Mouse (Mus musculus) kidney, adult 11 months (tissue): Measurements from ENCODE around the gene Zbtb4.

Source experiments
- DNase-seq: peaks from one replicate; pipeline ENCODE4 v3.0.0; 2022

Gene Zbtb4

DNA sequence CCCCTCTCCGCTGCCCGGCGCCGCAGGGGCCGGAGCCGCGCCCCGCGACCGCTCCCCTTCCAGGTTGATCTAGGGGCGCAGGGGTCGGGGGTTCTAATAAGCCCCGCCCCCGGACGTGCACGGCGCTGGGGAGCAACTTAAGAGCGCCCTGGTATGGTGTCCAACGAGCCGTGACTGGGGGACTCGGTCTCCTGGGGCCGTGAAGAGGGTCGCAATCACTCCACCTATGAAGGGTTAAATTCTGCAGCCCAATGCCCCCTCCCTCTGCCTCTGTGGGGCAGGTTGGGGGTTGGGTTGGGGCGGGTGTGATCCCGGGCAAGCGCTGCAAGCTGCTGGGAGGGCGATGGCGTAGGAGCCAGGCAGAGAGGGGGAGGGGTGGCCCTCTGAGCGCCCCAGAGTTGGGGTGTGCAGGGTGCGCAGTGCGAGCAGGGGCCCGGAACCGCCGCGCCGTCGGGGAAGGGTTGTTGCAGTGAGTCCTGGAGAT is 456 bp downstream of the Zbtb4 start:
- peak; percentile 64 for DNase-seq

DNA sequence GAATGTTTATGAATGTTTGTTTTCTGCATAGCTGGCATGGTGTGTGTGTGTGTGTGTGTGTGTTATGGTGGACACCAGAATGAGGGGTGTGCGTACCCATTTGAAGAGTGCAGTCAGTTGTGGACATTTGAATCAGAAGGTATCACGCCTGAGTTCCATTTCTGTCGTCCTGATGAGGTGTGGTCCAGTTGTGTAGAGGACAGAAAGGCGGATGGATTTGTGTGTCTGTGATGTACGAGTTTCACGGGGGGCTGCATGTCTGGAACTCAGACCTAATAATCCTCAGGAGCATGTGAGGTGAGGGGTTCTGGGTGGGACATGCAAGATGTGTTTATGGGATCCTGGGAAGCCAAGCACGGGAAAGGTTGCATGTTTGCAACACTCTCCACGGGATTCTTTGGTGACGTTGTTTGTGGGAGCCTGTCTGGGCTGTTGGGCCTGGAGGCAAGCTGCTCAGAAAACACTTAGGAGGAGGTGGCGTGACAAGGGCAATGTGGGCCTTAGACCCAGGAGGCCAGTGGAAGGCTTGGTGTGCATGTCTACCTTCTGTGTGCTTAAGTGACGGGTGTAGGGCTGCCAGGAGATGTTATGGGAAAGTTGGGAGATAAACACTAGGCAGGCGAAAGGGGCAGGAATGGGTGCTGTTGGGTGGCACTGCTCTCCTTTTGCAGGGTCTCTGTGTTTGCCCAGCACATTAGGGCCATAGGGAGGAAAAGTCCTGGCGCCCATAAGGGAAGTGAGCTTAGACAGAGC is 1.3 kb downstream of the Zbtb4 start:
- peak; percentile 24 for DNase-seq

GRCm38 (mm10) chr11:69767625-69767909 is 1.9 kb downstream of the Zbtb4 start:
- DNase-seq: no peak

- DNase-seq: no peak
These were observed 9.2 kb downstream of the Zbtb4 start for GRCm38 (mm10) chr11:69774961-69775360.

DNA sequence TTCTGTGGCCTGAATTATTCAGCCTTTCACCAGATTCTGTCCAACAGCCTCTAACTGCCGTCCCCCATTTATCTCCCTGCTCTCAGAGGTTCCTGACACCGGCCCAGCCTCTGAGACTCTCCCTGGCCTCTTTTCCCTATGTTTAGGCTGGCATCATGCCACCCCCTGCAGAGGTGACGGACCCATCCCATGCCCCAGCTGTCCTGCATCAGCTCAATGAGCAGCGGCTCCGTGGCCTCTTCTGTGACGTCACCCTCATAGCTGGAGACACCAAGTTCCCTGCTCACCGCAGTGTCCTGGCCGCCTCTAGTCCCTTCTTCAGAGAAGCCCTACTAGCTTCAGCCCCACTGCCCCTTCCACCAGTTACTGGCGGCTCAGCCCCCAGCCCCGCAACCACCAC is 10.0 kb downstream of the Zbtb4 start:
- no peak for DNase-seq

- no peak for DNase-seq
These were observed 10.8 kb downstream of the Zbtb4 start for GRCm38 (mm10) chr11:69776488-69776887.

DNA sequence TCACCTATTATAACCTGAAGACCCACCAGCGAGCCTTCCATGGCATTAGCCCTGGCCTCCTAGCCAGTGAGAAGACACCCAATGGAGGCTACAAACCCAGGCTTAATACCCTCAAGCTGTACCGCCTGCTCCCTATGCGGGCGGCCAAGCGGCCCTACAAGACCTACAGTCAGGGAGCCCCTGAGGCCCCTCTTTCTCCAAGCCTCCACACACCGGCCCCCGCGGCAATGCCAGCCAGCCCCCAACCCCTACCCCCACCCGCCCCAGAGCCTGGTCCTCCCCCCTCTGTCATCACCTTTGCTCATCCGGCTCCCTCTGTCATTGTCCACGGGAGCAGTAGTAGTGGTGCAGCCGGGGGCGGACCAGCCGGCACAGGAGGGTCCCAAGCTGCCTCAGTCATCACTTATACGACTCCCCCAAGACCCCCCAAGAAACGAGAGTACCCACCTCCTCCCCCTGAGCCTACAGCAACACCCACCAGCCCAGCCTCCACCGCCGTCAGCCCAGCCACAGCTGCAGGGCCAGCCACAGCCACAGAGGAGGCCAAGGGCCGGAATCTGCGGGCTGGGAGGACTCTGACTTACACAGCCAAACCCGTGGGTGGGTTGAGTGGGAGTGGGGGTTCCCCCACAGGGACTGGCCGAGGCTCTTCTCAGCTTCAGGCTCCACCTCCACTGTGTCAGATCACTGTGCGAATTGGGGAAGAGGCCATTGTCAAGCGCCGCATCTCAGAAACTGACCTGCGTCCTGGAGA is 12.0 kb downstream of the Zbtb4 start:
- no peak for DNase-seq

GRCm38 (mm10) chr11:69778258-69778982 is 12.7 kb downstream of the Zbtb4 start:
- DNase-seq: no peak

DNA sequence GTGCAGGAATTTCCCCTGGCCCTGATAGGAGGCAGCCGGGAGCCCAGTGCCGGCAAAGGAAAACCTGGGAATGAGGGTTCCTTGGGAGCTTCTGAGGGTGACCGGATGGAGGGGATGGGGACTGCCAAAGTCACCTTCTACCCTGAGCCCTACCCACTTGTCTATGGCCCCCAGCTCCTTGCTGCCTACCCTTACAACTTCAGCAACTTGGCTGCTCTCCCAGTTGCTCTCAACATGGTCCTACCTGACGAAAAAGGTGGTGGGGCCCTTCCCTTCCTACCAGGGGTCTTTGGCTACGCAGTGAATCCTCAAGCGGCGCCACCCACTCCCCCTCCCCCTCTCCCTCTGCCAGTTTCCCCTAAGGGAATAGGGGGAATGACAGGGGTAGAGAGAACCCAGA is 13.3 kb downstream of the Zbtb4 start:
- no peak for DNase-seq

- DNase-seq: no peak
These were observed 16.1 kb downstream of the Zbtb4 start for GRCm38 (mm10) chr11:69781828-69782227.

DNA sequence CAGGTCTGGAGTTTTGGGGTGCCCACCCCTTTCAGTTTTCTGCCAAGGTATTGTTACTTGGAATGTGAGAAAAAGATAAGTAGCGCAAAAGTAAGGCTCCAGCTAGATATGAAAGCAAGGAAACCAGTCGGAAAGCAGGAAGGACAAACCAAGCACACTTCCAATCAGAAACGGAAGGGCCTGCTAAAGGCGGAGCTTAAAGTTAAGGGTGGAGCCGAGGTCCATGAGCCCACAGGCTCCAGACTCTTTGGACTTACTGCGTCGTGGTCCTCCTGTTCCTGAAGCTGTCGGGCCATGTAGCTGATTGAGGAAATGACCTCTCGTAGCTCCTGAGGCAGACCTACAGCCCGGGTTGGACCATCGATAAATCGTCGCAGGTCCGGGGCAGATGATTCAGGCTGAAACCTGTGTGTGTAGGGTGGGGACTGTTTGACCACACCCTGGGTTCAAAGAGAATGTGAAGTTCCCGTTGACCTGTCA is 19.1 kb downstream of the Zbtb4 start:
- DNase-seq: peak; percentile 38

- no peak for DNase-seq
These were observed 21.6 kb downstream of the Zbtb4 start for GRCm38 (mm10) chr11:69787306-69787705.

- DNase-seq: no peak
These were observed 23.7 kb downstream of the Zbtb4 start for GRCm38 (mm10) chr11:69789431-69789830.

DNA sequence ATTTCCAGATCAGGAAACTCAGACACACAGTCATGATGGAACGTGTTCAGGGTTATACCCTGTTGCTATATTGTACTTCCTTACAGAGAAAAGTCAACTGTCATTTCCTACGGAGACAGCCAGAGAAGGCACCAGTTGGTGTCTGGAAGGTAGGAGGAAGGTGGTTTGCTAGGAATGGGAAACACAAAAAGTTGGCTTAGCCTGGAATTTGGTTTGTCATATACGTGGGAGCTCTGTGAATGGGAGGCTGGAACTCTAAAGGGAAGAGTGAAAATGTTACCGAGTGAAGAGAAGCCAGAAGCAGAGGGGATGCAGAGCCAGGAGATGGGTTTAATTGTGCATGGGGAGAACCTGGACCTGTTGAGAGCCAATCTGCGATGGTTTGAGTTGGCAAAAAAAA is 25.7 kb downstream of the Zbtb4 start:
- no peak for DNase-seq

GRCm38 (mm10) chr11:69793429-69793828 is 27.7 kb downstream of the Zbtb4 start:
- DNase-seq: no peak

- DNase-seq: peak; percentile 99
These were observed 29.7 kb downstream of the Zbtb4 start, which contains the start of gene Chrnb1 for GRCm38 (mm10) chr11:69795168-69795982. Chrnb1 (minus strand) TSS chr11:69795943.

DNA sequence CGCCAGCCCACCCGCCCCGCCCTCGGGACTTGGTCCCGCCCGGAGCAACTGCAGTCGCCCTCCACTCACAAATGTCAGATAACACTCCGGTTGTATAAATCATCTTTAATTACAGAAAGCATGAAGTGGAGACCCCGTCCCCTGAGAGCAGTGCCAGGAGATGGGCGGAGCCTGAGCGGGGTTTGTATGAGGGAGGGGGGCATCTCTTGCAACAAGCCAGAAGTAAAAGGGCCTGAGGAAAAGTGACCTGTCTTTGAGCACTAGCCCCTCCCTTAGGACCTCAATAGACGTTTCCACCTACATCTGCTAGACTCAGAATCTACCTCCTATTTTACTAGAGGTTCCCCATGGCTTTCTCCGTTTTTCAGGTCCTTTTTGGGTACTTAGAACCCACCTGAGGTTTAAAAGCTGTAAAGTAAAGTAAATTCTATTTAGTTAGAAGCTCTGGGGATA is 30.3 kb downstream of the Zbtb4 start:
- DNase-seq: no peak

GRCm38 (mm10) chr11:69797924-69798323 is 32.2 kb downstream of the Zbtb4 start:
- DNase-seq: no peak

DNA sequence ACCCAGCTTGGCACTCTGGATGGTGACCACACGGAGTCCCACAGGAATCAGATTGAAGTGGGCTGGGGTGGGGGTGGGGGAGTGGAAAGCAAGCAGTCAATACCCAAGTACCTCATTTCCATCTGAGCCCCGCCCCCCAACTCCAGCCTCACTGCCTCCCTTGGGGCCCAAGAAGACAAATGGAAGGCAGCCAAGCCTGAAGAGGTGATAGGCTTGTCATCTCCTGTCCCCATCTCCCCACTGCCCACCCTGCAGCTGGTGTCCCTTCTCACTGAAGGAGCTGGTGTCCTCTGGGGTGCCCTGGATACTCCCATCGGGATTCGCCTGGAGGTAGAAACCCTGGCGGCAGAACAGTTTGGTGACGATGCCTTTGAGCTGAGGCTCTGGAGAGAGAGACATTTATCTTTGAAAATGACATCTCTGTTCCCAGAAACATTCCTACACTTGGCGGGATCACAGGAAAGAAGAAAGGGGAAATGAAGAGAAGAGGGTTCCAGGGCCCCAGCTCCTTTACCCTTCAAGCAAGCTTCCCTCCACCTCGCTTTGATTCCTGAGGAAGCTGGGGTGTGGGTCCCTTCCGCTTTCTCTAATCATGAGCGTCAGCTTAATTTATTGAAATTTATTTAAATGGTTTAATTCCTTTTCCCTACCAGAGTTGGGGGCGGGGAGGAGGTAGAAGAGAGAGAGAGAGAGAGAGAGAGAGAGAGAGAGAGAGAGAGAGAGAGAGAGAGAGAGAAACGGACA is 33.9 kb downstream of the Zbtb4 start:
- no peak for DNase-seq

- DNase-seq: no peak
These were observed 34.4 kb downstream of the Zbtb4 start for GRCm38 (mm10) chr11:69800138-69800391.

- DNase-seq: peak; percentile 44
These were observed 34.9 kb downstream of the Zbtb4 start for GRCm38 (mm10) chr11:69800392-69801197.
